Comparison of ENCODE assay signal across 17 mouse cellular contexts in genomic region chr8:10474446-10474845, GRCm38 (mm10).
DNase-seq lines count a peak whose midpoint lies in the region; ATAC-seq and TF ChIP-seq lines count a peak whose summit lies in the region.
"Had no signal": no experiment of that assay in that cellular context is flagged by ENCODE, and none has a peak within 500 bp of the region (broad histone marks: within the 10 kb centered on the region; RNA-seq: fewer than 3 reads in every experiment).

No protein-coding gene starts in this region.

- H3K27ac ChIP-seq in forebrain, embryonic 15.5 days (replicated peaks) = no peak overlapping the region
- H3K27ac ChIP-seq in forebrain, embryonic 13.5 days = no peak overlapping the region
- no peak overlapping the region for H3K27ac ChIP-seq in midbrain, postnatal 0 days (ENCODE audit: low read depth, low read length)
- H3K27ac ChIP-seq in heart, embryonic 12.5 days (ENCODE audit: poor library complexity, severe bottlenecking) = no peak overlapping the region
- H3K27ac ChIP-seq: embryonic facial prominence, embryonic 13.5 days; heart, embryonic 15.5 days; hindbrain, embryonic 12.5 days had no signal

- WGBS in forebrain, embryonic 15.5 days = 58% methylated on average over 3 of the region's 3 CpGs
- WGBS in forebrain, embryonic 13.5 days = 75% methylated on average over 3 of the region's 3 CpGs
- 62% methylated on average over 3 of the region's 3 CpGs for WGBS in midbrain, postnatal 0 days
- WGBS in heart, embryonic 12.5 days = 77% methylated on average over 3 of the region's 3 CpGs

- no peak overlapping the region for H3K9ac ChIP-seq in forebrain, embryonic 15.5 days (replicated peaks)
- H3K9ac ChIP-seq in forebrain, embryonic 13.5 days = no peak overlapping the region
- H3K9ac ChIP-seq in midbrain, postnatal 0 days (replicated peaks; ENCODE audit: low read length, poor library complexity, severe bottlenecking) = no peak overlapping the region
- H3K9ac ChIP-seq in heart, embryonic 12.5 days = no peak overlapping the region
- H3K9ac ChIP-seq: embryonic facial prominence, embryonic 13.5 days; heart, embryonic 15.5 days; hindbrain, embryonic 12.5 days; liver, postnatal 0 days had no signal

- peak; percentile 51; the same call in 1 of the 2 replicates for ATAC-seq in forebrain, embryonic 15.5 days (replicated peaks)
- ATAC-seq in forebrain, embryonic 13.5 days = no peak
- ATAC-seq in midbrain, postnatal 0 days (ENCODE audit: low FRiP score) = peak; percentile 68; the same call in 1 of the 2 replicates
- ATAC-seq in heart, embryonic 12.5 days (ENCODE audit: insufficient number of reproducible peaks, low FRiP score) = no peak
- ATAC-seq: liver, postnatal 0 days had no signal

- peaks cover 16% of the 10 kb centered on the region; the same call in 1 of the 2 replicates for H3K4me1 ChIP-seq in forebrain, embryonic 15.5 days
- H3K4me1 ChIP-seq in forebrain, embryonic 13.5 days = peaks cover 9% of the 10 kb centered on the region; the same call in 1 of the 2 replicates
- peaks cover 5% of the 10 kb centered on the region; the same call in 1 of the 2 replicates for H3K4me1 ChIP-seq in midbrain, postnatal 0 days (ENCODE audit: insufficient read depth, low read length)
- no peaks in the 10 kb centered on the region for H3K4me1 ChIP-seq in heart, embryonic 12.5 days (replicated peaks)
- H3K4me1 ChIP-seq: heart, embryonic 15.5 days; hindbrain, embryonic 12.5 days; megakaryocyte, embryonic 14.5 days had no signal

- no peaks in the 10 kb centered on the region for H3K27me3 ChIP-seq in forebrain, embryonic 15.5 days
- H3K27me3 ChIP-seq in forebrain, embryonic 13.5 days = no peaks in the 10 kb centered on the region
- H3K27me3 ChIP-seq in midbrain, postnatal 0 days (ENCODE audit: insufficient read depth, low read length) = no peaks in the 10 kb centered on the region
- no peaks in the 10 kb centered on the region for H3K27me3 ChIP-seq in heart, embryonic 12.5 days (replicated peaks)
- H3K27me3 ChIP-seq: embryonic facial prominence, embryonic 13.5 days; heart, embryonic 15.5 days; hindbrain, embryonic 12.5 days had no signal

- no peaks in the 10 kb centered on the region for H3K9me3 ChIP-seq in forebrain, embryonic 15.5 days
- no peaks in the 10 kb centered on the region for H3K9me3 ChIP-seq in forebrain, embryonic 13.5 days (replicated peaks)
- no peaks in the 10 kb centered on the region for H3K9me3 ChIP-seq in midbrain, postnatal 0 days (ENCODE audit: low read length)
- no peaks in the 10 kb centered on the region for H3K9me3 ChIP-seq in heart, embryonic 12.5 days (replicated peaks)
- H3K9me3 ChIP-seq: embryonic facial prominence, embryonic 13.5 days; heart, embryonic 15.5 days; hindbrain, embryonic 12.5 days; megakaryocyte, embryonic 14.5 days had no signal

- H3K36me3 ChIP-seq in forebrain, embryonic 15.5 days = no peaks in the 10 kb centered on the region
- no peaks in the 10 kb centered on the region for H3K36me3 ChIP-seq in forebrain, embryonic 13.5 days (ENCODE audit: poor library complexity, severe bottlenecking)
- H3K36me3 ChIP-seq in midbrain, postnatal 0 days (ENCODE audit: insufficient read depth, low read length) = no peaks in the 10 kb centered on the region
- no peaks in the 10 kb centered on the region for H3K36me3 ChIP-seq in heart, embryonic 12.5 days
- H3K36me3 ChIP-seq: embryonic facial prominence, embryonic 13.5 days; heart, embryonic 15.5 days; hindbrain, embryonic 12.5 days had no signal

- peak; percentile 0 for DNase-seq in lung, postnatal 25 days (ENCODE audit: low spot score)
- no peak for DNase-seq in lung, adult 18-20 months
- DNase-seq in layer of hippocampus, adult 9-11 months = peak; percentile 67
- DNase-seq in midbrain, postnatal 0 days (ENCODE audit: low spot score) = peak; percentile 43
- no peak for DNase-seq in MN1 (ENCODE audit: low spot score)
- DNase-seq: adrenal gland, adult 8-10 months; cerebellum, postnatal 36 days; kidney, adult 11 months; kidney, postnatal 25 days; liver, postnatal 0 days had no signal

- no peak for TF ChIP-seq CTCF in midbrain, postnatal 0 days (IDR thresholded peaks at IDR 0.05)

- H3K4me3 ChIP-seq in forebrain, embryonic 15.5 days = no peak overlapping the region
- H3K4me3 ChIP-seq in forebrain, embryonic 13.5 days = no peak overlapping the region
- H3K4me3 ChIP-seq in midbrain, postnatal 0 days (ENCODE audit: low read depth, low read length) = no peak overlapping the region
- no peak overlapping the region for H3K4me3 ChIP-seq in heart, embryonic 12.5 days
- H3K4me3 ChIP-seq: embryonic facial prominence, embryonic 13.5 days; heart, embryonic 15.5 days; hindbrain, embryonic 12.5 days; megakaryocyte, embryonic 14.5 days had no signal

- H3K4me2 ChIP-seq in forebrain, embryonic 15.5 days (replicated peaks) = no peak overlapping the region
- no peak overlapping the region for H3K4me2 ChIP-seq in forebrain, embryonic 13.5 days
- no peak overlapping the region for H3K4me2 ChIP-seq in midbrain, postnatal 0 days (ENCODE audit: low read depth, low read length, poor library complexity, severe bottlenecking)
- H3K4me2 ChIP-seq in heart, embryonic 12.5 days = no peak overlapping the region
- H3K4me2 ChIP-seq: embryonic facial prominence, embryonic 13.5 days; heart, embryonic 15.5 days; hindbrain, embryonic 12.5 days had no signal

Comparison
In these comparisons a context has a peak if more than half of its experiments do, and no peak if none do; other contexts are left out.
1. ATAC-seq: peak in forebrain, embryonic 15.5 days (single experiment) and midbrain, postnatal 0 days (single experiment); none in forebrain, embryonic 13.5 days (single experiment) and heart, embryonic 12.5 days (single experiment).
2. DNase-seq: peak in lung, postnatal 25 days (single experiment), layer of hippocampus, adult 9-11 months (single experiment) and midbrain, postnatal 0 days (single experiment); none in lung, adult 18-20 months (0 of 2) and MN1 (single experiment).